Mouse (Mus musculus): Measurements from ENCODE around the gene Aoc2. TPM values are rescaled to one million over a fixed set of nuclear protein-coding genes. Genes with fewer than 3 reads are reported as not detected.

The Aoc2 gene
- polyA plus RNA-seq, 1 experiment from 2014 or later, result 0.55 TPM

DNA sequence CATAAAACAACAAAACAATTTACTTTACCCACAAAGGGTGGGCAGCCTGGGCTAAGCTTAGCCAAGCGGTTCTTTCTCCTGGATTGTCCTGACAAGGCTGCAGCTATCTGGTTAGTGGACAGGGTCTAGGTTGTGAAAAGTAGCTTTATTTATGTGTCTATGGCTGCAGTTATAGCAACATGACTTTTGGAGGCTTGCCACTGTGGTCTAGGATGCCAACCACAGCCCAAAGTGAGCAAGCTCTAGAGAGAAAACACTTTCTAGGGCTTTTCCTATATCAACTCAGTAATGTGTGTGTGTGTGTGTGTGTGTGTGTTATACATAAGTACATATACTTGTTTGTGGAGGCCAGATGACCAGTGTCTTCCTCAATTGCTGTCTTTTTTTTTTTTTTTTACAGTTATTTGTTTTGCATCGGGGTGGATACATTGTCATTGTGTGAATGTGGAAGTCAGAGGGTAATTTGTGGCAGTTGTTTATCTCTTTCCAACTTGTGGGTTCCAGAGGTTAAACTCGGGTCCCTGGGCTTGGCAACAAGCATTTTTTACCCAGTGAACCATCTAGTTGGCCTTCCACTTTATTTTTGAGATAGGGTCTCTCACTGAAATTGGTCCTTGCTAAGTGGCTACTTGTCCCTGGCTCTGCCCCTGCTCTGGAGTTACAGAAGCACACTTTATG lies 32.8 kb downstream of the Aoc2 start:
- Histone ChIP-seq H3K27ac (replicated peaks in 1 of 2; ENCODE audit: control insufficient read depth in 1 of 2, insufficient read depth in 1 of 2, low read depth in 2 of 2, low read length in 2 of 2) (no peak overlapping the region), H3K9me3 (ENCODE audit: control insufficient read depth, low read length) (no peaks in the 10 kb centered on the region), H3K36me3 (ENCODE audit: control insufficient read depth, insufficient read depth, low read length) (no peaks in the 10 kb centered on the region), H3K4me3 (ENCODE audit: control insufficient read depth in 1 of 2, insufficient read depth in 1 of 2, low read depth in 1 of 2, low read length in 2 of 2) (no peak overlapping the region), H3K4me1 (ENCODE audit: control insufficient read depth in 2 of 2, insufficient read depth in 2 of 2, low read length in 2 of 2) (peaks cover 16 to 18% of the 10 kb centered on the region in 2 experiments), H3K4me2 (ENCODE audit: low read length) (no peak overlapping the region), H3K9ac (ENCODE audit: low read length) (no peak overlapping the region), H3K27me3 (ENCODE audit: control insufficient read depth, insufficient read depth, low read length) (no peaks in the 10 kb centered on the region)
- ATAC-seq (ENCODE audit: insufficient number of reproducible peaks, insufficient read depth, low FRiP score, low read depth), result no peak
- WGBS, result 72% methylated on average over 3 of the region's 3 CpGs

DNA sequence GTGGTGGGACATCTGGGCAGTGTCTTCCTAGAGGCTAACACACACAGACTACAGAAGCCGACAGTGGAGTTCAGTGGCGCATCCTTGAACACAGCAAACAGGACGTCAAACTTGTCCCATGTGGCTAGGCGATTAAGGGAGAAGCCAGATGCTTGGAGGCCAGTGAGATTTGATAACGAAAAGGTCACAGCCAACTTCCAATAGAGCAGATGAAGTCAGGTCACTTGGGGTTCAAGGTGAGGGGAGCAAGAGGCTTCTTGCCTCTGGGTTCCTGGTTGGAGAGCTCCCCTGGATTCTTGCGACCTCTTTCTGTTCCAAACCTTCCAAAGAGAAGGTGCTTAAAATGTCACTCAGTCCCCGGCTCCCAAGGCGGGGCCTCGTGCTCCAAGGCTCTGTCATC lies 34.9 kb downstream of the Aoc2 start:
- H3K4me3 ChIP-seq (ENCODE audit: control insufficient read depth in 1 of 2, insufficient read depth in 1 of 2, low read depth in 1 of 2, low read length in 2 of 2), result no peak overlapping the region
- no peaks in the 10 kb centered on the region for H3K36me3 ChIP-seq (ENCODE audit: control insufficient read depth, insufficient read depth, low read length)
- H3K4me2 ChIP-seq (ENCODE audit: low read length), result no peak overlapping the region
- WGBS, result 49% methylated on average over 9 of the region's 9 CpGs
- H3K27ac ChIP-seq (replicated peaks in 1 of 2; ENCODE audit: control insufficient read depth in 1 of 2, insufficient read depth in 1 of 2, low read depth in 2 of 2, low read length in 2 of 2), result peak overlapping the region; percentile 43 to 55
- H3K4me1 ChIP-seq (ENCODE audit: control insufficient read depth in 2 of 2, insufficient read depth in 2 of 2, low read length in 2 of 2), result peaks cover 19 to 23% of the 10 kb centered on the region in 2 experiments
- H3K9ac ChIP-seq (ENCODE audit: low read length), result no peak overlapping the region
- H3K9me3 ChIP-seq (ENCODE audit: control insufficient read depth, low read length), result no peaks in the 10 kb centered on the region
- no peak for ATAC-seq (ENCODE audit: insufficient number of reproducible peaks, insufficient read depth, low FRiP score, low read depth)
- no peaks in the 10 kb centered on the region for H3K27me3 ChIP-seq (ENCODE audit: control insufficient read depth, insufficient read depth, low read length)

DNA sequence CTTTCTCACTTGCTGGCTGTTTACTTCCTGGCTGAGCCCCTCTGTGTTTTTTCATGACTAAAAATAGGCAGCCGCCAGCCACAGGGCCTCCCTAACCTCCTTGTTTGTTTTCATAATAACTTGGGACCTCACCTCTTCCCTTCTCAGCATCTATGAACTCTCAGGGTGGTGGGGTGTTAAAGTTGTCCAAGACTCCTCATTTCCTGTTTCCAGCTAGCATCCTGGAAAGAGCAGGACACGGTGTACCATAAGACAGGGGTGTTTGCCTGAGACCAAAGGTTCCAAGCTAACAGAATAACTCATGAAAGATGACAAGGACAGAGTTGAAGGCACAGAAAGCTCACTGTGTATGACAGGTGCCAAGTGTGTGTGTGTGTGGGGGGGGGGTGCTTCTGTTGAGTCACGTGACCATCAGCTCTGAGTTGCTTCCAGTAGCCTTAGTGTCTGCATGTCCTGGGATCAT lies 35.8 kb downstream of the Aoc2 start:
- H3K36me3 ChIP-seq (ENCODE audit: control insufficient read depth, insufficient read depth, low read length), result no peaks in the 10 kb centered on the region
- no peaks in the 10 kb centered on the region for H3K27me3 ChIP-seq (ENCODE audit: control insufficient read depth, insufficient read depth, low read length)
- no peak overlapping the region for H3K4me3 ChIP-seq (ENCODE audit: control insufficient read depth in 1 of 2, insufficient read depth in 1 of 2, low read depth in 1 of 2, low read length in 2 of 2)
- peaks cover 19 to 23% of the 10 kb centered on the region in 2 experiments for H3K4me1 ChIP-seq (ENCODE audit: control insufficient read depth in 2 of 2, insufficient read depth in 2 of 2, low read length in 2 of 2)
- WGBS, result 36% methylated on average over 3 of the region's 3 CpGs
- ATAC-seq (ENCODE audit: insufficient number of reproducible peaks, insufficient read depth, low FRiP score, low read depth), result 0 out of 2 replicates have a peak, but pooled peaks have one; percentile 17
- H3K27ac ChIP-seq (replicated peaks in 1 of 2; ENCODE audit: control insufficient read depth in 1 of 2, insufficient read depth in 1 of 2, low read depth in 2 of 2, low read length in 2 of 2), result peak overlapping the region; percentile 43 to 55
- no peak overlapping the region for H3K4me2 ChIP-seq (ENCODE audit: low read length)
- H3K9me3 ChIP-seq (ENCODE audit: control insufficient read depth, low read length), result no peaks in the 10 kb centered on the region
- H3K9ac ChIP-seq (ENCODE audit: low read length), result no peak overlapping the region; the same call in 1 of the 2 replicates

DNA sequence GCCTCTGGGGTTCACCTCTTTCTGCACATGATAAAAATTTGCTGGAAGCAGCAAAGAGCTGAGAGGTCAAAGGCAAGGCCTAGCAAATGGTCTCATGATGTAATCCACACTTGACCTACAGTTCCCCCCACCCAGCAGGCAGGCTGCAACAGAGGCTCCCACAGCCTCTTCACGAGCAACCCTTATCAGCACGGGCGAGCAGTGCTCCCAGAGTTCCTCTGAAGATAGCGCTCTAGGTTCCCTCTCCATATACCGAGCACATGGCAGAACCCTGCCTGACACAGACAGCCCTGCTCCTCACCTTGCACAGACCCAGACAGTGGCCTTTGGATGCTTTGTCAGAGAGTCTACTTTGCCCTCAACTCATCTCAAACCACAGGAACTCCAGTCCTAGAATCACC lies 39.7 kb downstream of the Aoc2 start:
- H3K27ac ChIP-seq (replicated peaks in 1 of 2; ENCODE audit: control insufficient read depth in 1 of 2, insufficient read depth in 1 of 2, low read depth in 2 of 2, low read length in 2 of 2), result no peak overlapping the region
- 1% methylated on average over 5 of the region's 5 CpGs for WGBS

DNA sequence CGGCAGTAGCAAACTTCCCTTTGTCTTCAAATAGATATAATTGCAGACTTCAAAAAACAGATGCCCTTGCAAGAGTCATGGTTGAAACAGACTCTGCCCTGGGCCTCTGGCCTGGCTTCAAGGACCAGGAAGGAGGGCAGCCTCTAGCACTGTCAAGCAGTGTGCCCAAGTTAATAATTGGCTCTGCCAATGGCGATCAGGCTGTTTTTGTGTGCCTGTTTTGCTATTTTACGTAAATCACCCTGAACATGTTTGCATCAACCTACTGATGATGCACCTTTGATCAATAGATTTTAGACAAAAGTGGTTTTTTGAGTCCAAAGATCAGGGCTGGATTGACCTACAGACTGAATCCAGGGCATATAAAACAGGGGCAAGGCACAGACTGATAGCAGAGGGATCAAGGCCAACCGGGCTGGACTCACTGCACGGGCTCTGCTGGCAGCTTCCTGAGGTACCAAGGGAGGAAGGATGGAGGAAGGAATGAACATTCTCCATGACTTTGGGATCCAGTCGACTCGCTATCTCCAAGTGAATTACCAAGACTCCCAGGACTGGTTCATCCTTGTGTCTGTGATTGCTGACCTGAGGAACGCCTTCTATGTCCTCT lies 42.6 kb downstream of the Aoc2 start, which contains the start of gene G6pc:
Gene G6pc (plus strand): TSS at position 236 of the 610 bp plus-strand sequence.
- Histone ChIP-seq H3K4me3 (ENCODE audit: control insufficient read depth in 1 of 2, insufficient read depth in 1 of 2, low read depth in 1 of 2, low read length in 2 of 2) (no peak within 1 kb of the TSS), H3K9ac (ENCODE audit: low read length) (no peak within 1 kb of the TSS), H3K27me3 (ENCODE audit: control insufficient read depth, insufficient read depth, low read length) (no peaks in the 10 kb centered on the region), H3K27ac (replicated peaks in 1 of 2; ENCODE audit: control insufficient read depth in 1 of 2, insufficient read depth in 1 of 2, low read depth in 2 of 2, low read length in 2 of 2) (no peak within 1 kb of the TSS), H3K36me3 (ENCODE audit: control insufficient read depth, insufficient read depth, low read length) (no peaks in the 10 kb centered on the region), H3K9me3 (ENCODE audit: control insufficient read depth, low read length) (no peaks in the 10 kb centered on the region), H3K4me1 (ENCODE audit: control insufficient read depth in 2 of 2, insufficient read depth in 2 of 2, low read length in 2 of 2) (peaks cover 3 to 6% of the 10 kb centered on the region in 2 experiments; a peak in 3 of 4 replicates), H3K4me2 (ENCODE audit: low read length) (no peak within 1 kb of the TSS)
- 81% methylated on average over 8 of the region's 8 CpGs for WGBS
- no peak for ATAC-seq (ENCODE audit: insufficient number of reproducible peaks, insufficient read depth, low FRiP score, low read depth)

More for the DNA sequence above, 39.7 kb downstream of the Aoc2 start:
- ATAC-seq (ENCODE audit: insufficient number of reproducible peaks, insufficient read depth, low FRiP score, low read depth), result no peak
- Histone ChIP-seq H3K4me1 (ENCODE audit: control insufficient read depth in 2 of 2, insufficient read depth in 2 of 2, low read length in 2 of 2) (peaks cover 18 to 23% of the 10 kb centered on the region in 2 experiments), H3K4me3 (ENCODE audit: control insufficient read depth in 1 of 2, insufficient read depth in 1 of 2, low read depth in 1 of 2, low read length in 2 of 2) (no peak overlapping the region), H3K27me3 (ENCODE audit: control insufficient read depth, insufficient read depth, low read length) (no peaks in the 10 kb centered on the region), H3K4me2 (ENCODE audit: low read length) (no peak overlapping the region), H3K9me3 (ENCODE audit: control insufficient read depth, low read length) (no peaks in the 10 kb centered on the region), H3K36me3 (ENCODE audit: control insufficient read depth, insufficient read depth, low read length) (no peaks in the 10 kb centered on the region), H3K9ac (ENCODE audit: low read length) (no peak overlapping the region)

DNA sequence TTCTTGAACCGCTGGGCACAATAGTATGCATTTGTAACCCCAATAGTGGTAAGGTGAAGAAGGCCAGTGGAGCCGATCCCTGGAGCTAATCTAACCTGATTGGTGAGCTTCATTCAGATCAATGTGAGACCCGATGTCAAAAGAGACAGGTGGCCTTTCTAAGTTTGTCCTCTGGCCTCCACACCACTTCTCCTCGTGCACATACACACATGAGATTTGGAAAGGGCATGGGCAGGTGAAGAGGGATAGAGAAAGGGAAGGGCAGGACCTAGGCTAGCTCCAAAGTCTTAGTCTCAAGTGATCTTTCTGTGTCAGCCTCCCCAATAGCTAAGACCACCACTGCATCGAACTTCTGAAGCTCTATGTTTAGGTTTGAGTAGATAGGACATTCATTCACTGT lies 45.3 kb downstream of the Aoc2 start:
- no peaks in the 10 kb centered on the region for H3K4me1 ChIP-seq (ENCODE audit: control insufficient read depth in 2 of 2, insufficient read depth in 2 of 2, low read length in 2 of 2)
- ATAC-seq (ENCODE audit: insufficient number of reproducible peaks, insufficient read depth, low FRiP score, low read depth), result no peak
- WGBS, result 64% methylated on average over 5 of the region's 5 CpGs

DNA sequence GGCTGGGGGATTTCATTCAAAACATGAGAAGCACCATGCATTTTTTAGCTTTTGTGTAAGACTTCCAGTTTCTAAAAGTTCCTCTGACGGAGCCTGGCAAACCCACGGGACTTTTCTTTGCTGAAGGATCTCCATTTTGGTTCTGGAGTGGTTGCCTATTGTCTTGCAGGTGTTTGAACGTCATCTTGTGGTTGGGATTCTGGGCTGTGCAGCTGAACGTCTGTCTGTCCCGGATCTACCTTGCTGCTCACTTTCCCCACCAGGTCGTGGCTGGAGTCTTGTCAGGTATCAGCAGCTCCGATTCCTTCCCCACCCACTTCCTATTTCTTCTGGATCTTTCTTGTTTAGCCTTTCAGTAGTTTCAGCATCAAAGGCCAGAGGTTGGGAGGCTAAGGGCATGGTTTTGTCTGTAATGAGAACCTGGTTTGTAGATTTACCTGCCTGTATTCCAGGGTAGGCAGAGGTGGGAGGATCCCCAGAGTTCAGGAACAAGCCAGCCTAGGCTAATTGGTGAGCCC lies 49.6 kb downstream of the Aoc2 start:
- no peaks in the 10 kb centered on the region for H3K36me3 ChIP-seq (ENCODE audit: control insufficient read depth, insufficient read depth, low read length)
- H3K9me3 ChIP-seq (ENCODE audit: control insufficient read depth, low read length), result no peaks in the 10 kb centered on the region
- H3K27me3 ChIP-seq (ENCODE audit: control insufficient read depth, insufficient read depth, low read length), result no peaks in the 10 kb centered on the region
- WGBS, result 64% methylated on average over 7 of the region's 7 CpGs
- no peak overlapping the region for H3K27ac ChIP-seq (replicated peaks in 1 of 2; ENCODE audit: control insufficient read depth in 1 of 2, insufficient read depth in 1 of 2, low read depth in 2 of 2, low read length in 2 of 2)
- no peak overlapping the region for H3K4me3 ChIP-seq (ENCODE audit: control insufficient read depth in 1 of 2, insufficient read depth in 1 of 2, low read depth in 1 of 2, low read length in 2 of 2)
- H3K4me2 ChIP-seq (ENCODE audit: low read length), result no peak overlapping the region
- no peak overlapping the region for H3K9ac ChIP-seq (ENCODE audit: low read length)
- no peaks in the 10 kb centered on the region for H3K4me1 ChIP-seq (ENCODE audit: control insufficient read depth in 2 of 2, insufficient read depth in 2 of 2, low read length in 2 of 2)
- no peak for ATAC-seq (ENCODE audit: insufficient number of reproducible peaks, insufficient read depth, low FRiP score, low read depth)

More for the DNA sequence above, 45.3 kb downstream of the Aoc2 start:
- H3K9me3 ChIP-seq (ENCODE audit: control insufficient read depth, low read length), result no peaks in the 10 kb centered on the region
- no peak overlapping the region for H3K4me2 ChIP-seq (ENCODE audit: low read length)
- no peaks in the 10 kb centered on the region for H3K27me3 ChIP-seq (ENCODE audit: control insufficient read depth, insufficient read depth, low read length)
- no peak overlapping the region for H3K9ac ChIP-seq (ENCODE audit: low read length)
- H3K4me3 ChIP-seq (ENCODE audit: control insufficient read depth in 1 of 2, insufficient read depth in 1 of 2, low read depth in 1 of 2, low read length in 2 of 2), result no peak overlapping the region
- no peak overlapping the region for H3K27ac ChIP-seq (replicated peaks in 1 of 2; ENCODE audit: control insufficient read depth in 1 of 2, insufficient read depth in 1 of 2, low read depth in 2 of 2, low read length in 2 of 2)
- H3K36me3 ChIP-seq (ENCODE audit: control insufficient read depth, insufficient read depth, low read length), result no peaks in the 10 kb centered on the region

All from heart, embryonic 14.5 days (tissue).